Mouse (Mus musculus): ENCODE measurements around the gene Pex14. TPM values are rescaled to one million over a fixed set of nuclear protein-coding genes. Genes with fewer than 3 reads are reported as not detected.

Pex14 gene
- polyA plus RNA-seq, 1 experiment, result 40.1 TPM

GRCm38 (mm10) chr4:148962096-148962495, 137.6 kb downstream of the Pex14 start:
- H3K4me1 ChIP-seq, result no peaks in the 10 kb centered on the region
- no peaks in the 10 kb centered on the region for H3K27me3 ChIP-seq (replicated peaks)
- TF ChIP-seq GATA1 (IDR thresholded peaks at IDR 0.05; ENCODE audit: borderline replicate concordance, low read length) (no peak), FLI1 (IDR thresholded peaks at IDR 0.05; ENCODE audit: low read length) (no peak)
- peaks cover 83% of the 10 kb centered on the region for H3K36me3 ChIP-seq (replicated peaks; ENCODE audit: low read length)
- H3K9me3 ChIP-seq, result no peaks in the 10 kb centered on the region
- no peak overlapping the region for H3K4me3 ChIP-seq (replicated peaks)

- no peaks in the 10 kb centered on the region for H3K9me3 ChIP-seq
- H3K27me3 ChIP-seq (replicated peaks), result no peaks in the 10 kb centered on the region
- peak overlapping the region; percentile 3 for H3K4me3 ChIP-seq (replicated peaks)
- peaks cover 75% of the 10 kb centered on the region for H3K36me3 ChIP-seq (replicated peaks; ENCODE audit: low read length)
- TF ChIP-seq GATA1 (IDR thresholded peaks at IDR 0.05; ENCODE audit: borderline replicate concordance, low read length) (no peak), FLI1 (IDR thresholded peaks at IDR 0.05; ENCODE audit: low read length) (no peak)
- no peaks in the 10 kb centered on the region for H3K4me1 ChIP-seq
Measured at GRCm38 (mm10) chr4:148961081-148961480, 138.6 kb downstream of the Pex14 start.

GRCm38 (mm10) chr4:148960011-148960410, 139.7 kb downstream of the Pex14 start:
- Histone ChIP-seq H3K4me3 (replicated peaks) (no peak overlapping the region), H3K27me3 (replicated peaks) (peaks cover 4% of the 10 kb centered on the region), H3K9me3 (no peaks in the 10 kb centered on the region), H3K36me3 (replicated peaks; ENCODE audit: low read length) (peaks cover 64% of the 10 kb centered on the region), H3K4me1 (no peaks in the 10 kb centered on the region)
- no peak for TF ChIP-seq GATA1 (IDR thresholded peaks at IDR 0.05; ENCODE audit: borderline replicate concordance, low read length)

- no peaks in the 10 kb centered on the region for H3K9me3 ChIP-seq
- H3K4me3 ChIP-seq (replicated peaks), result no peak overlapping the region
- H3K27me3 ChIP-seq (replicated peaks), result peaks cover 39% of the 10 kb centered on the region
- no peak for TF ChIP-seq FLI1 (IDR thresholded peaks at IDR 0.05; ENCODE audit: low read length)
- peaks cover 15% of the 10 kb centered on the region for H3K4me1 ChIP-seq
- H3K36me3 ChIP-seq (replicated peaks; ENCODE audit: low read length), result peaks cover 18% of the 10 kb centered on the region
Measured at GRCm38 (mm10) chr4:148955131-148955813, 144.4 kb downstream of the Pex14 start.

- peak overlapping the region; percentile 54 for H3K4me3 ChIP-seq (replicated peaks)
- H3K36me3 ChIP-seq (replicated peaks; ENCODE audit: low read length), result no peaks in the 10 kb centered on the region
- peaks cover 65% of the 10 kb centered on the region for H3K27me3 ChIP-seq (replicated peaks)
Measured at GRCm38 (mm10) chr4:148952328-148953222, 147.1 kb downstream of the Pex14 start.

GRCm38 (mm10) chr4:148951821-148952291, 147.8 kb downstream of the Pex14 start:
- Histone ChIP-seq H3K4me3 (replicated peaks) (peak overlapping the region; percentile 31), H3K27me3 (replicated peaks) (peaks cover 71% of the 10 kb centered on the region), H3K9me3 (no peaks in the 10 kb centered on the region), H3K36me3 (replicated peaks; ENCODE audit: low read length) (no peaks in the 10 kb centered on the region), H3K4me1 (peaks cover 15% of the 10 kb centered on the region)
- TF ChIP-seq FLI1 (IDR thresholded peaks at IDR 0.05; ENCODE audit: low read length) (no peak), GATA1 (IDR thresholded peaks at IDR 0.05; ENCODE audit: borderline replicate concordance, low read length) (no peak)

More at GRCm38 (mm10) chr4:148952328-148953222, 147.1 kb downstream of the Pex14 start:
- TF ChIP-seq GATA1 (IDR thresholded peaks at IDR 0.05; ENCODE audit: borderline replicate concordance, low read length), result no peak
- TF ChIP-seq FLI1 (IDR thresholded peaks at IDR 0.05; ENCODE audit: low read length), result no peak
- Histone ChIP-seq H3K9me3 (no peaks in the 10 kb centered on the region), H3K4me1 (peaks cover 15% of the 10 kb centered on the region)

- Histone ChIP-seq H3K9me3 (no peaks in the 10 kb centered on the region), H3K27me3 (replicated peaks) (peaks cover 71% of the 10 kb centered on the region), H3K4me1 (peaks cover 15% of the 10 kb centered on the region), H3K4me3 (replicated peaks) (no peak overlapping the region), H3K36me3 (replicated peaks; ENCODE audit: low read length) (no peaks in the 10 kb centered on the region)
- TF ChIP-seq GATA1 (IDR thresholded peaks at IDR 0.05; ENCODE audit: borderline replicate concordance, low read length) (no peak), FLI1 (IDR thresholded peaks at IDR 0.05; ENCODE audit: low read length) (no peak)
Measured at GRCm38 (mm10) chr4:148950932-148951650, 148.6 kb downstream of the Pex14 start.

GRCm38 (mm10) chr4:148950487-148950886, 149.2 kb downstream of the Pex14 start:
- H3K4me3 ChIP-seq (replicated peaks), result no peak overlapping the region
- H3K27me3 ChIP-seq (replicated peaks), result peaks cover 74% of the 10 kb centered on the region
- H3K36me3 ChIP-seq (replicated peaks; ENCODE audit: low read length), result no peaks in the 10 kb centered on the region
- TF ChIP-seq GATA1 (IDR thresholded peaks at IDR 0.05; ENCODE audit: borderline replicate concordance, low read length) (no peak), FLI1 (IDR thresholded peaks at IDR 0.05; ENCODE audit: low read length) (no peak)
- H3K9me3 ChIP-seq, result no peaks in the 10 kb centered on the region
- H3K4me1 ChIP-seq, result peaks cover 15% of the 10 kb centered on the region

GRCm38 (mm10) chr4:148947833-148948388, 151.8 kb downstream of the Pex14 start:
- H3K4me1 ChIP-seq, result peaks cover 15% of the 10 kb centered on the region
- TF ChIP-seq GATA1 (IDR thresholded peaks at IDR 0.05; ENCODE audit: borderline replicate concordance, low read length), result no peak
- no peak for TF ChIP-seq FLI1 (IDR thresholded peaks at IDR 0.05; ENCODE audit: low read length)
- H3K9me3 ChIP-seq, result no peaks in the 10 kb centered on the region
- H3K4me3 ChIP-seq (replicated peaks), result no peak overlapping the region
- H3K36me3 ChIP-seq (replicated peaks; ENCODE audit: low read length), result no peaks in the 10 kb centered on the region
- H3K27me3 ChIP-seq (replicated peaks), result peaks cover 82% of the 10 kb centered on the region
